Mouse (Mus musculus): ENCODE data around the gene Cdc42. TPM values are rescaled to one million over a fixed set of nuclear protein-coding genes. Genes with fewer than 3 reads are reported as not detected.

Gene Cdc42
- total and polyA plus RNA-seq, 3 experiments: 21.0 to 569 (median 398) TPM

GRCm38 (mm10) chr4:137367275-137368088 is 10.0 kb upstream of the Cdc42 start:
- DNase-seq (ENCODE audit: low spot score) (peak; percentile 56), ATAC-seq (ENCODE audit: extremely low read depth, insufficient number of reproducible peaks, low FRiP score, poor library complexity, severe bottlenecking) (peak; percentile 83)
- Histone ChIP-seq H3K4me1 (ENCODE audit: insufficient read depth, low read depth, low read length) (peaks cover 37% of the 10 kb centered on the region), H3K36me3 (replicated peaks) (no peaks in the 10 kb centered on the region), H3K4me3 (ENCODE audit: low read depth, low read length) (no peak overlapping the region; the same call in 1 of the 2 replicates), H3K9me3 (replicated peaks) (no peaks in the 10 kb centered on the region), H3K27me3 (ENCODE audit: insufficient read depth, low read length) (peaks cover 44% of the 10 kb centered on the region)
- no peak for TF ChIP-seq CTCF (IDR thresholded peaks at IDR 0.05; ENCODE audit: low read depth, low read length)
- no peak for TF ChIP-seq POLR2AphosphoS5 (IDR thresholded peaks at IDR 0.05; ENCODE audit: insufficient replicate concordance, low read depth, low read length)
- TF ChIP-seq GATA1 (IDR thresholded peaks at IDR 0.05; ENCODE audit: borderline replicate concordance, low read length): no peak
- no peak for TF ChIP-seq GATA2 (IDR thresholded peaks at IDR 0.05; ENCODE audit: borderline replicate concordance, low read depth, low read length)
- TF ChIP-seq TAL1 (conservative IDR thresholded peaks at IDR 0.05; ENCODE audit: low read depth, low read length): no peak

GRCm38 (mm10) chr4:137366097-137366496 is 8.6 kb upstream of the Cdc42 start:
- H3K36me3 ChIP-seq (replicated peaks): no peaks in the 10 kb centered on the region
- TF ChIP-seq POLR2AphosphoS5 (IDR thresholded peaks at IDR 0.05; ENCODE audit: insufficient replicate concordance, low read depth, low read length) (no peak), CTCF (IDR thresholded peaks at IDR 0.05; ENCODE audit: low read depth, low read length) (no peak), GATA2 (IDR thresholded peaks at IDR 0.05; ENCODE audit: borderline replicate concordance, low read depth, low read length) (no peak)
- H3K4me3 ChIP-seq (ENCODE audit: low read depth, low read length): no peak overlapping the region
- ATAC-seq (ENCODE audit: extremely low read depth, insufficient number of reproducible peaks, low FRiP score, poor library complexity, severe bottlenecking) (no peak), DNase-seq (ENCODE audit: low spot score) (no peak)
- no peaks in the 10 kb centered on the region for H3K9me3 ChIP-seq (replicated peaks)
- H3K27me3 ChIP-seq (ENCODE audit: insufficient read depth, low read length): peaks cover 52% of the 10 kb centered on the region
- peaks cover 37% of the 10 kb centered on the region for H3K4me1 ChIP-seq (ENCODE audit: insufficient read depth, low read depth, low read length)

GRCm38 (mm10) chr4:137365356-137366062 is 8.0 kb upstream of the Cdc42 start:
- Histone ChIP-seq H3K36me3 (replicated peaks) (no peaks in the 10 kb centered on the region), H3K27me3 (ENCODE audit: insufficient read depth, low read length) (peaks cover 57% of the 10 kb centered on the region), H3K4me3 (ENCODE audit: low read depth, low read length) (no peak overlapping the region), H3K9me3 (replicated peaks) (no peaks in the 10 kb centered on the region), H3K4me1 (ENCODE audit: insufficient read depth, low read depth, low read length) (peaks cover 36% of the 10 kb centered on the region)
- ATAC-seq (ENCODE audit: extremely low read depth, insufficient number of reproducible peaks, low FRiP score, poor library complexity, severe bottlenecking) (no peak), DNase-seq (ENCODE audit: low spot score) (peak; percentile 26)
- TF ChIP-seq GATA2 (IDR thresholded peaks at IDR 0.05; ENCODE audit: borderline replicate concordance, low read depth, low read length) (no peak), TAL1 (conservative IDR thresholded peaks at IDR 0.05; ENCODE audit: low read depth, low read length) (no peak), GATA1 (IDR thresholded peaks at IDR 0.05; ENCODE audit: borderline replicate concordance, low read length) (no peak), POLR2AphosphoS5 (IDR thresholded peaks at IDR 0.05; ENCODE audit: insufficient replicate concordance, low read depth, low read length) (no peak), CTCF (IDR thresholded peaks at IDR 0.05; ENCODE audit: low read depth, low read length) (no peak)

- H3K4me1 ChIP-seq (ENCODE audit: insufficient read depth, low read depth, low read length): peaks cover 33% of the 10 kb centered on the region
- H3K36me3 ChIP-seq (replicated peaks): no peaks in the 10 kb centered on the region
- peaks cover 60% of the 10 kb centered on the region for H3K27me3 ChIP-seq (ENCODE audit: insufficient read depth, low read length)
- DNase-seq (ENCODE audit: low spot score) (no peak), ATAC-seq (ENCODE audit: extremely low read depth, insufficient number of reproducible peaks, low FRiP score, poor library complexity, severe bottlenecking) (no peak)
- H3K4me3 ChIP-seq (ENCODE audit: low read depth, low read length): no peak overlapping the region
- no peak for TF ChIP-seq GATA2 (IDR thresholded peaks at IDR 0.05; ENCODE audit: borderline replicate concordance, low read depth, low read length)
- TF ChIP-seq POLR2AphosphoS5 (IDR thresholded peaks at IDR 0.05; ENCODE audit: insufficient replicate concordance, low read depth, low read length): no peak
- TF ChIP-seq CTCF (IDR thresholded peaks at IDR 0.05; ENCODE audit: low read depth, low read length): no peak
- no peak for TF ChIP-seq GATA1 (IDR thresholded peaks at IDR 0.05; ENCODE audit: borderline replicate concordance, low read length)
- TF ChIP-seq TAL1 (conservative IDR thresholded peaks at IDR 0.05; ENCODE audit: low read depth, low read length): no peak
- no peaks in the 10 kb centered on the region for H3K9me3 ChIP-seq (replicated peaks)
Measured at GRCm38 (mm10) chr4:137364826-137365225, 7.3 kb upstream of the Cdc42 start.

GRCm38 (mm10) chr4:137360996-137361395 is 3.5 kb upstream of the Cdc42 start:
- Histone ChIP-seq H3K27me3 (ENCODE audit: insufficient read depth, low read length) (peaks cover 54% of the 10 kb centered on the region), H3K4me3 (ENCODE audit: low read depth, low read length) (no peak overlapping the region), H3K9me3 (replicated peaks) (no peaks in the 10 kb centered on the region), H3K4me1 (ENCODE audit: insufficient read depth, low read depth, low read length) (peaks cover 32% of the 10 kb centered on the region), H3K36me3 (replicated peaks) (no peaks in the 10 kb centered on the region)
- DNase-seq (ENCODE audit: low spot score) (no peak), ATAC-seq (ENCODE audit: extremely low read depth, insufficient number of reproducible peaks, low FRiP score, poor library complexity, severe bottlenecking) (no peak)
- no peak for TF ChIP-seq GATA2 (IDR thresholded peaks at IDR 0.05; ENCODE audit: borderline replicate concordance, low read depth, low read length)
- no peak for TF ChIP-seq GATA1 (IDR thresholded peaks at IDR 0.05; ENCODE audit: borderline replicate concordance, low read length)
- no peak for TF ChIP-seq TAL1 (conservative IDR thresholded peaks at IDR 0.05; ENCODE audit: low read depth, low read length)
- TF ChIP-seq CTCF (IDR thresholded peaks at IDR 0.05; ENCODE audit: low read depth, low read length): no peak
- TF ChIP-seq POLR2AphosphoS5 (IDR thresholded peaks at IDR 0.05; ENCODE audit: insufficient replicate concordance, low read depth, low read length): no peak
